Mouse (Mus musculus) spleen, postnatal 0 days (tissue): ENCODE measurements around the gene Ebpl. TPM values are rescaled to one million over a fixed set of nuclear protein-coding genes. Genes with fewer than 3 reads are reported as not detected.

Experiments used
- polyA plus RNA-seq: library from polyadenylated mRNA; unstranded; fragments of >200 nt; fragmentation: Nextera tagmentation; extraction: Ambion mirVana; gene quantifications from 2 replicates; pipeline ENCODE4 v1.2.1, GENCODE M21; 2015

Gene Ebpl
- polyA plus RNA-seq: 3.2 and 4.0 TPM in 2 replicates

DNA sequence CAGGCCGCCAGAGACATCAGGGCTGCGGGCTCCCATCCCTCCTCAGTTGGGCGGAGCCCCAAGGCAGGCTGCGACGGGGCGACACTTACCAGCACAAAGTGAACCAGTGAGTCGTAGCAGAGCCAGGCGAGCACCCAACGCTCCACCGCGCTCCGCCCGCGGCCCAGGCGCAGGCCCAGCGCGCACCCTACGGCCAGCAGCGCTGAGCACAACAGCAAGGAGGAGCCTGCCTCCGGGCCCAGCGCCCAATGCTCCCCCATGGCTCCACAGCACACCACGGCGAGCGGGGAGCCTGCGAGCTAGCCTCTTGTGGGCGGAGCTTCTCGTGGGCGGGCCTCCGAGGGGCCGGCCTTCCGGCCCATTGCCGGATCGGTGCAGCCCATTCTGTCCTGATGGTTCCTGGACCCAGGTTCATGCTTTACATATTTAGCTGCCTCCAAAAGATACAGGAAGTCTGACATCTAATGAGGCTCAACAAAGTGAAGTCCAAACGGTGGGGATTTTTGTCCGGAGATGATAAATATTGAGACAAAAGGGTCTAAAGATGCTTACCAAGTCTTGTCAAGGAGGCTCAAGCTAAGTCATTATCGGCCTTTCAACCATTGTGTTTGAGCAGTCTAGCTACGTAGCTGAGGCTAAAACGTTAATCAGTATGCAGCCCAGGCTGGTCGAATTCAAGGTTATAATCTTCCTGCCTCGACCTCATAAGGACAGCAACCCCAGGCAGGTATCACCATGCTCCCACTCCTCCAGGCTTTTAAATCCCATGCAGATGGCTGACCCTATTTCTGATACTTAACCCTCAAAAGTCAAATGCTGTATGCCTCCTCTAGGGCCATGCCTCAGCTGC, at the start of gene Ebpl:
Gene Ebpl, minus strand, starts transcription at position 309 of the 850 bp plus-strand sequence.

DNA sequence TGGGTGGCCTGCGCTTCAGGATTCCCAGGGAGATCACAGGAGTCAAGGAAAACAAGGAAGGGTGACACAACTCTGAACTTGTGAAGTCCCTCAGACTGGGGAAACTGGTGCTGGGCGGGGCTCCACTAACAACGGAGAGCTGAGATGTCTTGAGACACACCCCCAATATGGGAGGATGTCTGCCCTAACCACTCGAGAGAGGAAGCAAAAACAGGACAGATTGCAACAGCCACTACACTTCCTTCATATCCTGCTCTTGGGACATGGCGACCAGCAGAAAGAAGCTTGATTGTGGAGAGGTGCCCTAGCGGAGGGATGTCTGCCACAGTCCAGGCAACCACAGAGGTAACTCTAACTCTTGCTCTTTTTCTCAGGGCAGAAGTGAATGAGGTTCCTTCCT, 50.6 kb downstream of the Ebpl start, which contains the start of gene Arl11:
Gene Arl11, plus strand, starts transcription at position 161 of the 400 bp plus-strand sequence.

Other genes starting within 250 kb of the Ebpl start
- gene Sacs, start 222.0 kb downstream of the Ebpl start, polyA plus RNA-seq: 1.9 TPM in 2 replicates
- gene Sgcg, start 101.9 kb downstream of the Ebpl start, polyA plus RNA-seq: 0.70 and 0.91 TPM in 2 replicates
- 4.9 and 6.4 TPM in 2 replicates for gene Arl11, start 50.7 kb downstream of the Ebpl start, polyA plus RNA-seq
- 24.9 and 25.6 TPM in 2 replicates for gene Kpna3, start 79.4 kb upstream of the Ebpl start, polyA plus RNA-seq
- 10.9 and 11.1 TPM in 2 replicates for gene Spryd7, start 196.4 kb upstream of the Ebpl start, polyA plus RNA-seq
- 6.7 and 7.0 TPM in 2 replicates for gene Trim13, start 237.8 kb upstream of the Ebpl start, polyA plus RNA-seq
- gene Kcnrg, start 247.0 kb upstream of the Ebpl start, polyA plus RNA-seq: 0.27 and 0.46 TPM in 2 replicates